Mouse (Mus musculus): ENCODE results near the gene Mrps6.

The Mrps6 gene

DNA sequence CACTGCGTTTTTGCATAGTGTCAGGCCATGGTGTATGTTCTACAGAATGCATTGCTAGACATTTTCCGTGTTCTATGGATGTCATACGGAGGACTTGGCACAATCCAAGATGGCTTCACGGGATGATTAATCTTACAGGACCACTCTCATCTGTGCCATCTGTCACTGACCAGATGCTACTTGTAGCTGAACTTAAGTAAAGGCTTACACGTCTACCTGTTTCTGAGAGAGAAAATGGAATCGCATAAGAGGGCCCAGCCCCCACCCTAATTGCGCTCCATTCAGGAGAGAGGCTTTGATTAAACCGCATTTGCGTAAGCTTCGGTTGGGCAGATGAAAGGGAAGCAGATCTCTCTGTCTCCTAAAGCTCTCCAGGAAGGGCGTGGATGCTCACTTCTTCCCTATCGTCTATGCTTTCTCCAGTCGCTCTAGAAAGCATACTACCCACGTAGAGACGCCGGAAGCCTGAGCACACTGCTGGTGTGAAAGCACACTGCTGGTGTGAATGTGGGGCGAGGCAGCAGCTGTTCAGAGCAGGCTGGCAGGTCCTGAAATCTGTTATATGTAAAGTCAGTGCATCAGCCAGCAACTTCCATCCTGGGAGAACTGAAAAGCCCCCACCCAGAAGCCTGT lies 62.9 kb downstream of the Mrps6 start:
- in situ Hi-C loops (cut with MseI, MboI), result no loop called here

DNA sequence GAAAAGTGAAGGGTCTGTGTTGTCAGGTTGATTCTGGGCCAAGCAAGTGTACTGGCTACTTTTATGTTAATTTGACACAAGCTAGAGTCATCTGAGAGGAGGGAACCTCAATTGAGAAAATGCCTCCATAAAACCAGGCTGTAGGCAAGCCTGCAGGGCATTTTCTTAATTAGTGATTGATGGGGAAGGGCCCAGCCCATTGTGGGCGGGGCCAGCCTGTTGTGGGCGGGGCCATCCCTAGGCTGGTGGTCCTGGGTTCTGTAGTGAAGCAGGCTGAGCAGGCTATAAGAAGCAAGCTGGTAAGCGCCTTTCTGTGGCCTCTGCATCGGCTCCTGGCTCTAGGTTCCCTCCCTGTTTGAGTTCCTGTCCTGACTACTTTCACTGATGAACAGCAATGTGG lies 69.2 kb downstream of the Mrps6 start:
- in situ Hi-C loops (cut with MseI, MboI), result no loop called here

DNA sequence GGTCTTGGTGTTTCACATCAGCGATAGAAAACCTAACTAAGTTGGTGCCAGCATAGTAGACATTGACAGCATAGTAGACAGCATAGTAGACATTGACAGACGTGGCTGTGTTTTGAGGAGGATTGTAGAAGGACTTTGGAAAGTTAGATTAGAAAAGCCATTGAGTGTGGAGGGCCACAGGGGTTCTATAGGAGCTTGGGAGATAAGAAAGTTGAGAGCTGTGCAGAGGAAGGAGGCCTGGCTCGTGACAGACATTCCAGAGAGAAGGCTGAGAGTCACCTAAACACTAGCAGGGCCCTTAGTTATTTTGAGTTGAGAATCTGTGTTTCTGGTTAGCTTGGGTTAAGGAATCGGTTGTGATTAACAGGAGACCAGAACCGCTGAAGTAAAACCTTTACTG lies 69.6 kb downstream of the Mrps6 start:
- in situ Hi-C loops (cut with MseI, MboI), result no loop called here

DNA sequence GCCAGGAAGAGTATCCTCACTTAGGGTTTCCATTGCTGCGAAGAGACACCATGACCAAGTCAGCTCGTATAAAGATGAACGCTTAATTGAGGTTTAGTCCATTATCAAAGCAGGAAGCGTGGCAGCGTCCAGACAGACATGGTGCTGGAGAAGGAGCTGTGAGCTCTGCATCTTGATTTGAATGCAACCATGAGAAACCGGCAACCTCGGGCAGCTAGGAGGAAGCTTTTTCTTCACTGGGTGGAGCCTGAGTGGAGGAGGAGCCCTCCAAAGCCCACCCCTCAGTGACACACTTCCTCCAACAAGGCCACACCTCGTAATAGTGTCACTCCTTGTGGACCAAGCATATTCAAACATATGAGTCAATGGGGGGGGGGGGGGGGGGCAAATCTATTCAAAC lies 71.8 kb downstream of the Mrps6 start:
- in situ Hi-C loops (cut with MseI, MboI), result no loop called here

DNA sequence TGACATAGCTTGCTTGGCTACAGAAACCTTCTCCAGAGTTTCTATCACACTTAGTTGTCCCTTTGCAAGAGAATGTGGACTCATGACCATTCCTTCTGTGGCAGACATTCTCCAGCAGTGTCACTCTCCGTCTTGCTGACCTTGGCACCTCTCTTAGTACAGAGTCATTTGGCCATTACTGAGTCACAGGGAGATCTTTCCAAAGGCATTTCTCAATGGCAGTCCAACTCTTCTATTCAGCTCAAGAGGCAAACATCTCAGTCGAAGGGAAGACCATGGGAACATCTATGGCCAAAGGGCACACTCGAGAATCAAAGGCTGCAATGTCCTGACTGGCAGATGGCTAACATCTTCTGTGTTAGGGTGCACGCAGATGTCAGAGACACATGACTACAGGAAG lies 74.4 kb downstream of the Mrps6 start:
- in situ Hi-C loops (cut with MseI, MboI), result no loop called here

DNA sequence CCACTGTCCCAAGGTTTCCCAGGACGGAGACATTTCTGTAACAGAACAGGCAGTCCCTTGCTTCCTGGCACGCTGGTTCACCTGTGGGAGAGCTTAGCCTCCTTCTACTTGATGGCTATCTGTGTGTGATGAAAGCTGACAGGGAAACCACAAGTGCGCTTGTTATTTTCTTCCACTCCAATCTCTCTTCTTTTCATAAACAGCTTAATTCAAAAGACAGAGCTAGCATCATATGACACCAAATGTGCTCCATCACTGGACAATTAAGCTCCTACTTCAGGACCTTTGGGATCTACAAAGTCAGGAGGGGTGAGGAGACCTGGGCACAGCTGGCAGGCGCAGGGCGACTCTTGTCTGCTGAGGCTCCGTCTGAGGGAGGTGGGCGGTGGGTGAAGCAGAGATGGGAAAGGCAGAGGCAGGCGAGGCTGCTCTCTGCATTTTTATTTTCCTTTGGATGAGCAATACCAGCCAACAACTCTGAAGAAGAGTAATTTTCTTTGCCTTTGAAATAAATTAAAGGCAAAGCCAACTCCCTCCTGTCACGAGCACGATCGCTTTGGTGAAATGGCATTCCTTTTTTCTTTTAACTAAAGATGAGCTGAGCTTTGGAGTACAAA lies 76.2 kb downstream of the Mrps6 start:
- in situ Hi-C loops (cut with MseI, MboI), result no loop called here

DNA sequence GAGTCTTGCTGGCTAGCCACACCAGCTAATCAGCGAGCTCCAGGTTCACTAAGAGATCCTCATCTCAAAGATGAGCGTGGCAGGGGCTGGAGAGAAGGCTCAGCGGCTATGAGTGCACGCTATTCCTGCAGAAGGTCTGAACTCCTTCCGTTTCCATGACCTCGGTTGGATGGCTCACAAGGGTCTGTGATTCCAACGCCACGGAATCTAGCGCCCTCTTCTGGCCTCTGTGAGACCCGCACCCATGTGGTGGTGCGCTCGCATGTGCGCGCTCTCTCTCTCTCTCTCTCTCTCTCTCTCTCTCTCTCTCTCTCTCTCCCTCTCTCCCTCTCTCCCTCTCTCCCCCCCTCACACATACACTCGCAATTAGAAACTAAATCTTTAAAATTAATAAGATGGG lies 78.2 kb downstream of the Mrps6 start:
- in situ Hi-C loops (cut with MseI, MboI), result no loop called here

DNA sequence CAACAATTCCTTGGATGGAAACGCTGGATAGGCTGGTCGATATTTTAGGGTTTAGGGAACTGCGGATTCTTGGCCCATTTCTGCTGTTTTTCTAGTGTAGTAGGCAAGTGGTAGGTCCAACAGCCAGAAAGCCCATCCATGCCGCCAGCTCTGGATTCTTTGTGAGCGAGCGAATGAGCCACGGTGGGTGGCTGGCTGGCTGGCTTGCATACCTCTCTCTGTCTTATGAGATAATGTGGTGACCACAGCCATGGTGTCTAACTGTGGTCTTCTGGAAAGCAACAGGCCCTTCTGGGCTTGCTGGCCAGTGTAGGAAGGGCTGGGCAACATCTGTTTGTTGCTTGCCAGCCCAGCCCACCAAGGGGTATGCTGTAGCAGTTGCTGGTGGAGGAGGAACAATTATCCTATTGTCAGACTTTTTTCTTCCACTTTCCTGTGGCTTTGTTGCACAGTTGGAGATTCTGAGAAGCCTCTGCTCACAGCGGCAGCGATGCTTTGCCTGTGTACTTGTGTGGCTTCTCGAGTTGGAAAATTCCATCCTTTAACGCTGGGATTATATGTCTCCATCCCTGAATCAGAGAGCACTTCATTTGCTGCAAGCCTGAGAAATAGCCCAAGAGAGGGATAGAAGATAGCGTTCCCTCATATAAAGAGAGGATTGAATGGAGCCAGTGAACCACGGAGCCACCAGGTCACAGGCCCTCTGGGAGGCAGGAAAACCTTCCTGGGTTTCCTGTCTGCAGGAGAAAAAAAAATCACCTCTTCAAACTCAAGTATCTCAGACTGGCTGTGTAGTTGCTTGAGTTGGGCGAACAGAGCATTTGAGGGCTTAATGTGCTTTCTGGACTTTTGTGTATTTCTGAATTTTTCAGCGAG lies 81.6 kb downstream of the Mrps6 start:
- in situ Hi-C loops (cut with MseI, MboI), result no loop called here

DNA sequence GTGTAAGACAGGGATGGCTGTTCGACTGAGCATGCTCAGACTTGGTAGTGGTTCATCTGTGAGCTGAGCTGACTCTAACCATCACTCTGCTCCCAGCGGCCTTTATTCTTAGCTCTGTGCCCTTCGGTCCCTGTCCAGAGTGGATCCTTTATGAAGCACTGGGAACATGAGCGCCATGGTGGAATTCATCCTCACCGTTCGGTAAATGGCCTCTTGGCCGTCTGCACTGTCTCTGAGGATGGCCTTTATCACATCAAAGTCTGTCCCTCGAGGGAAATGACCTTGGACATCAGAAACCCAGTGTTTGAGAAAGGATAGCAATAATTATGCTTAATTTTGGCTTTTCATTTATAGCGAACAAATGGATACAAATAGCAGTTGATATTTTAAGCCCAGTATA lies 82.3 kb downstream of the Mrps6 start:
- in situ Hi-C loops (cut with MseI, MboI), result no loop called here

DNA sequence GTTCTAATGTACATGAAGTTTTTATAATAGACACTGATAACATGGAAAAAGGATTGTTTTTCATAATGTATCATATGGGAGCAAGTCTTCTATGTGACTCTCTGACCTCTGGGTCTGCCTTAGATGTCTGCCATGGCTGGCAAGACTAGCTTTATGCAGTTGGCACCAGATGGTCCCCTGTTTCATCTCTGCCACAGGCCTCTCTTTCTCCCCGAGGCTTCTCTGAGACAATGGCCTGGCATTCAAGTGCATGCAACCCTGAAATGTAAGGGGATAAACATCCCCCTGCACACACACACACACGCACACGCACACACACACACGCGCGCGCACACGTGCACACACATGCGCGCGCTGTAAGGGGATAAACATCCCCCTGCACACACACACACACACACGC lies 83.0 kb downstream of the Mrps6 start:
- in situ Hi-C loops (cut with MseI, MboI), result no loop called here

DNA sequence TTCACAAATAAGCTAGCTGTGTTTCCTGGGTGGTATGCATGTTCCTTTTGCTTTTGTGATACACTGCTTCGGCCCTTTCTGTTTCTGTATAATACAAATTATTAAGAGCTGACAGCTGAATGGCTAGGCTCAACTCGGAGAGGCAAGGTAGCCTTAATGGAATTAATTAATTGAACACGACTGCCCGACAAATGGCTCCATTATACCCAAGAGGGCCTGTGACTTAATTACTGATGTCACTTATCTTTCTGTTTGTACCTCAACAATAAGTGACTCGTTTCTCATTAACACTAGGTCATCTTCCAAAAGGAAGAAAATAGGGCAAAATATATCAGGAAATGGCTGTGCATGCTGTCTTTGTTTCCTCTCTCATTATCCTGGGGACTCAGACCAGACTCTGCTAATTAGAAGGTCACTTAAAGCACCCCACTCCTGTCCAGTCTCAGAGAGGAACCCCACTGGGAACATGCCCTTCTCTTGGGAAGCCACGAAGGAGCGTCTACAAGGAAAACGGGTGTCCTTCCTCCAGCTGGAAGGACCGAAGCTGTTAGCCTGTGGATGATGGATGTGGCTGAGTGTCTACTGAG lies 84.4 kb downstream of the Mrps6 start:
- in situ Hi-C loops (cut with MseI, MboI), result no loop called here

DNA sequence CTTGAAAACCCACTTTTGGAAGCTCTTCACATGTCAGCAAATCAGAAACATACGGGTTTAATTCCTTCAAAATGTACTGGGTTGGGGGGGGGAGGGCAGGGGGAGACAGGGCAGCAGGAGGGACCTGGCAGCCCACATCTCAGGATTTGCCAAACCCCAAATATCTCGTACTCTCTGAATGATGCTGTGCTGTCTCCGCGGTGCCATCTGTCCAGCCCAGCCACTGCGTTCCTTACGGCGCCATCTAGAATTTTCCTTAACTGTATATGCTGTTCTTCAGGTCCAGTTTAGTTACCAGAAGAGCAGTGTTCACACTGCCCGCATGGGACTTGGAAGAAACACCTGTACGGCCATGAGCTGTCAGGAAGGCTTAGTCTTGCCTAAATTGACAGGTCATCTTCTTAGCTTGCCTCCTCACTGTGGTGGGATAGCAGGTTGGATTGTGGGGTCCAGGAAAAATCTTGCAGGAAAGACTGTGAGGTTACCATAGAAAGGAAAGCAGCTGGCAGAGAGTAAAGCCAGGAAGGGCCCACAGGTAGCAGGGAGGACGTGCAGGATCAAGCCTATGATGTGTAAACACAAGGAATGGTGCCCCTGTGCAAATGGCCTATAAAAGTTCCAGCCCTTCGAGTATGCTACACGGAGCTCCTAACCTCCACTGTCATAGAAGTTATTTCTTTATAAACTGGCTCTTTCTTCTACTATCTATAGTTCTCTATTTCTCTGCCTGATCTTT lies 89.7 kb downstream of the Mrps6 start:
- in situ Hi-C loops (cut with MseI, MboI), result no loop called here

DNA sequence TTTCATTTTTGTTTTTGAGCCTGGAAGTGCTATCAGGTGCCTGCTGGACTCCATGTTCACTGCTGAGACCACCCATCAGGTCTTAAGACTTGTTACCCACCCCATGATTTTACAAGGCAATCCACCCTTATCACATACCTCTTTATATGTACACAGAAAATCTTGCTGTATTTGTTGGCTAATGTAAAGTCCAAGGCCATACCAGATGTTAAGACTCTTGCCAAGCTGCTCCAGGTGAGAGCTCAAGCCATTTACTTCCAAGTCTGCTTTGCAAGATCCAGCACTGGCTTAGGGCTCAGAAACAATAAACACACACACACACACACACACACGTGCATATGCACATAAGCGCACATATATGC lies 90.3 kb downstream of the Mrps6 start:
- in situ Hi-C loops (cut with MseI, MboI), result no loop called here

DNA sequence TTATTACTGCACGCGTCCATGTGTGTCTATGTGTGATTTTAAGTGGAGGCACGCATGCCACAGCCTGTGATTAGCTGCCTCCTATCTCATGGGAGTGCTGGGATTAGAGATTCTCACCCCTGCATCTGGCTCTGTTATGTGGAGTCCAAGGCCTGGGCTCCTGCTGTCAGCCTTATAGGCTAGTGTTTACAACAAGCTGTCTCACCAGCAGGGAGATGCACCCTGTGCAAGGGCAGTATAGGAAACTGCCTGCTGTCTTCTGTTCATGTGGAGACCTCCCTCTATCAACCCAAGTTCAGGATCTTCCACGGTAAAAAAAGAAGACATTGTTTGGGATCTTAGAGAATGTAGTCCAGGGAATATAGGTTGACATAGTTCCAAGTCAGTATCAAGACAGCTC lies 92.9 kb downstream of the Mrps6 start:
- in situ Hi-C loops (cut with MseI, MboI), result no loop called here

DNA sequence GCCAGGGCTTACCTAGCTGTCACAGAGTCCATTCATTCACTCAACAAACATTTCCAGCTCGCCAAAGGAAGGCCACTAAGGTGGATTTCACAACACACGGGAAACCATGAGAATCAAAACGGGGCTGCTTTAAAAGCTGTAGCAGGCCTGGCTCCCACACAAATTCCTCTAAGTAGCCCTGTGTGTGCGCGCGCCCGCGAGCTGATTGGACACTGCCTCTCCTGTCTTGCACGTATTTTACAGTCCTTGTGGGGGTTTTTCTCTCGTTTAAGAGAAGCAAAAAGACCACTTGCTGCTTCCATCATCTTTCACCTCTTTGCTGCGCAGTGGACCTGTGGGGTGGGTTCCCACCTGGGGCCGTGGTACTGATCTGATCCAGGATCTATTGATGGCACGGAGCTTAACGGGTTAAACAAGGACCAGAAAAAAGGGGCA lies 100.0 kb downstream of the Mrps6 start:
- in situ Hi-C loops (cut with MseI, MboI), result no loop called here

DNA sequence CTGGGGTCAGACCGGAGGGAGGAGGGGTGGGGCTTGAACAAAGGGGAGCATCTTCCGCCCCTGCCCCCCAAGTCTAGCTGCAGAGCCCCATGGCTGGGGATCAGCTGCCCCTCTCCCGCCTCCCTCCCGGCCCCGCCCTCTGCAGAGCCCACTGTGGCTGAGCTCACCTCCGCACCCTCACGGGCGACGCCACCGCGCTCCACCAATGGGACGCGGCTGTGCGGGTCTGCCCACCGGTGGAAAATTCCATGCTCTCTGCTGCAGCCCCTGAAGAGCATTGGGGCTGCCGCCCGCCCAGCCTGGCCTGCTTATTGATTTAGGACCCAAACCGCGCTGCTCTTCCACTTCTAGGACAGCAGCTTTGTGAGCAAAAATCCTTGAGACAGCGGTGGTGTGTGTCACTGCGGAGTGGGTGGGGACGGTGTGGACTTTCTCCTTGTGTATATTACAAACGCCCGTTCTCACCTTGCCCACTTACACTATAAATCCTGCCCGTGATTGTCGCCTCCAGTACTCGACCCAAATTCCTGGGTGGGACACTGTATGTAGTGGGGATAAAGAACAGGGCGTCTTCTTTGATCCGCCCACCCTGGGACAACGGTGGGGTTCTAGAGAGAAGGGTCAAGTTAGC lies 100.5 kb downstream of the Mrps6 start:
- in situ Hi-C loops (cut with MseI, MboI), result no loop called here

DNA sequence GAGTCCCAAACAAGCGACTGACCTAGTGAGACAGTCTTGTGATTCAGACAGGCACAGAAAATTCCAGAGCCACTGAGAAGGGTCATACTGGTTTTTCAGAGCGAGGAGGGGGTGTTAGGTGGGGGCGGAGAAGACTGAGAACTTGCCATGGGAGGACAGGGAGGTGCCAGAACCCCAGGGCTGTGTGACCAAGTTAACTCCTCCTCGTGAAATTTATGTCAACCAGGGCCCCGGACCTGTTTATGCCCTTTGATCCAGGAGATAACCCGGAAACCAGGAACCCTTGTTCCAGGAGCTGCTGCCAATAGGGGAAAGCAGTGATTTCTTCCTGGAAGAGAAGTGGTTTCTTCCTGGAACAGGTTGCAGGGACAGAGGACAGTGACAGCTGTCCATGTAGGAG lies 101.0 kb downstream of the Mrps6 start:
- in situ Hi-C loops (cut with MseI, MboI), result no loop called here

Measured in mouse trophoblast stem cell (cell line).